Mouse (Mus musculus) stomach, postnatal 0 days (tissue): Measurements from ENCODE around the gene Thegl.

Experiments
- CTCF ChIP-seq: IDR thresholded peaks from 2 replicates; pipeline ENCODE4 v1.5.1; 2016; ENCODE audit warnings: antibody characterized with exemption, low read depth, mild to moderate bottlenecking, moderate library complexity
- EP300 ChIP-seq: optimal IDR thresholded peaks from 2 replicates; pipeline ENCODE3; 2016; ENCODE audit warnings: antibody characterized with exemption

- TF ChIP-seq CTCF (no peak), EP300 (no peak)
These were observed 86.9 kb downstream of the Thegl start for GRCm38 (mm10) chr5:77102522-77103365.
